Mouse (Mus musculus): ENCODE results near the gene Pepd. TPM values are rescaled to one million over a fixed set of nuclear protein-coding genes. Genes with fewer than 3 reads are reported as not detected.
A peak's percentile ranks its signal among the peaks of the same experiment; 100 is the strongest.

Gene Pepd
- polyA plus RNA-seq, 1 experiment from 2014 or later, result 73.9 TPM

GRCm38 (mm10) chr7:35081406-35082104 is 169.4 kb downstream of the Pepd start:
- H3K4me3 ChIP-seq, result no peak overlapping the region
- H3K4me1 ChIP-seq, result peaks cover 18% of the 10 kb centered on the region
- H3K27me3 ChIP-seq (ENCODE audit: low read depth, poor library complexity, severe bottlenecking), result 0 out of 2 replicates have a peak, but pooled peaks cover 11% of the 10 kb centered on the region
- H3K27ac ChIP-seq (replicated peaks), result no peak overlapping the region
- no peaks in the 10 kb centered on the region for H3K9me3 ChIP-seq (replicated peaks)
- no peaks in the 10 kb centered on the region for H3K36me3 ChIP-seq
- no peak for DNase-seq (ENCODE audit: low spot score)
- WGBS, result 70% methylated on average over 9 of the region's 9 CpGs

- no peak overlapping the region for H3K4me3 ChIP-seq
- 0 out of 2 replicates have a peak, but pooled peaks cover 11% of the 10 kb centered on the region for H3K27me3 ChIP-seq (ENCODE audit: low read depth, poor library complexity, severe bottlenecking)
- WGBS, result 81% methylated on average over 12 of the region's 12 CpGs
- H3K36me3 ChIP-seq, result no peaks in the 10 kb centered on the region
- no peak for DNase-seq (ENCODE audit: low spot score)
- H3K4me1 ChIP-seq, result peaks cover 27% of the 10 kb centered on the region
- H3K9me3 ChIP-seq (replicated peaks), result no peaks in the 10 kb centered on the region
- no peak overlapping the region for H3K27ac ChIP-seq (replicated peaks)
Measured at GRCm38 (mm10) chr7:35084565-35085360, 172.6 kb downstream of the Pepd start.

- DNase-seq (ENCODE audit: low spot score), result peak; percentile 58
- Histone ChIP-seq H3K27ac (replicated peaks) (no peak overlapping the region), H3K4me3 (peak overlapping the region; percentile 45), H3K9me3 (replicated peaks) (no peaks in the 10 kb centered on the region), H3K36me3 (no peaks in the 10 kb centered on the region), H3K27me3 (ENCODE audit: low read depth, poor library complexity, severe bottlenecking) (0 out of 2 replicates have a peak, but pooled peaks cover 11% of the 10 kb centered on the region), H3K4me1 (peaks cover 19% of the 10 kb centered on the region)
- WGBS, result 1% methylated on average over 21 of the region's 21 CpGs
Measured at GRCm38 (mm10) chr7:35086271-35086861, 174.2 kb downstream of the Pepd start.

GRCm38 (mm10) chr7:35090550-35090949 is 178.4 kb downstream of the Pepd start:
- Histone ChIP-seq H3K36me3 (no peaks in the 10 kb centered on the region), H3K27me3 (ENCODE audit: low read depth, poor library complexity, severe bottlenecking) (0 out of 2 replicates have a peak, but pooled peaks cover 5% of the 10 kb centered on the region), H3K4me1 (peaks cover 20% of the 10 kb centered on the region), H3K9me3 (replicated peaks) (no peaks in the 10 kb centered on the region), H3K4me3 (no peak overlapping the region), H3K27ac (replicated peaks) (no peak overlapping the region)
- 80% methylated on average over 5 of the region's 5 CpGs for whole genome bisulfite sequencing
- no peak for DNase-seq (ENCODE audit: low spot score)

Small RNA genes lying within 50 kb of the gene (microRNA-seq; reads per million reads assigned to microRNA genes)
- gene Gm25033, result not detected

Other genes starting within 250 kb of the Pepd start
- 5.3 and 9.5 TPM in 2 replicates for gene Chst8, start 99.7 kb upstream of the Pepd start, polyA plus RNA-seq (2016; fragmentation: Nextera tagmentation; extraction: Ambion mirVana)
- gene Cebpg, start 144.2 kb downstream of the Pepd start, polyA plus RNA-seq (2016; fragmentation: Nextera tagmentation; extraction: Ambion mirVana), result 44.9 and 45.7 TPM in 2 replicates
- 0.35 and 0.38 TPM in 2 replicates for gene Cebpa, start 206.9 kb downstream of the Pepd start, polyA plus RNA-seq (2016; fragmentation: Nextera tagmentation; extraction: Ambion mirVana)